Mouse (Mus musculus): ENCODE data around the gene Map4k5.

The Map4k5 gene

DNA sequence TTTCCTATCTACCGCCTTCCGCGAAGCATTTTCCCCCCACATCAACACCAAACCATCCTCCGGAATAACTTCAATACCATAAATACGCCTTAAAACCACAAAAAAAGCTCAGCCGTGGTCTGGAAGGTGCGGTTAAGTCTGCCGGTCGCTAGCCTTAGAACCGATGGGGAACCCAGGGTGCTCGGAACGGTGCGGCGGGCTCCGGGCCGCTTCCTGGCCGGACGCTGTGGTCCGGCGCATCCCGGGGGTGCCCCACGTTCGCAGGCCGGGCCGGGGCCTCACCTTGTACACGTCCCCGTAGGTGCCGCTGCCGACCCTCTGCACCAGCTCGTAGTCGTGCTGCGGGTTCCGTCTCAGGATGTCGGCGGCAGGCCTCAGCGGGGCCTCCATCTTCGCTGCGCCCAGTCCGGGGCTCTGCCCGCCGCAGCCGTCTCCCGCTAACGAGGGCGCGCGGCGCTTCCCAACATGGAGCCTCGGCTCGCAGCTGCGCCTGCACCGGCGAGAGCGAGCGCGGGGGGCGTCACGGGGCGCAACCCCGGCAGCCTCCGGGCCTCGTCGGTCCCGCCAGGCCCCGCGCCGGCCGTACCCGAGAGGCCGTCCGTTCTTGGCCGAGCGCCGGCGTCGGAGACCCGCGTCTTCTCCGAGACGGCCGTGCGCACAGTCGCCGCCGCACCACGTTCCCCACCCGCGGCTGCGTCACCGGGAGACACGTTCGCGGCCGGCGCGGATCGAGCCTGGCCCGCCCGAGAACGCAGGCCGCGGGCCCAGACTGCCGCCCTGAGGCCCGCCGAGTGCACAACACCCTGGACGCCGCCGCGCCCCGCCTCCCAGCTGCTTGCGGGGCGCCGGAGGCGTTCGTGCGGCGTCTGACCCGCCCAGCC lies at the start of gene Map4k5, which contains the start of gene Atl1:
Gene Map4k5 (minus strand): TSS at position 830 of the 881 bp plus-strand sequence.
Gene Atl1 (plus strand): TSS at position 244 of the 881 bp plus-strand sequence.
- peak; percentile 77 for DNase-seq (ENCODE audit: low read depth, low spot score)

DNA sequence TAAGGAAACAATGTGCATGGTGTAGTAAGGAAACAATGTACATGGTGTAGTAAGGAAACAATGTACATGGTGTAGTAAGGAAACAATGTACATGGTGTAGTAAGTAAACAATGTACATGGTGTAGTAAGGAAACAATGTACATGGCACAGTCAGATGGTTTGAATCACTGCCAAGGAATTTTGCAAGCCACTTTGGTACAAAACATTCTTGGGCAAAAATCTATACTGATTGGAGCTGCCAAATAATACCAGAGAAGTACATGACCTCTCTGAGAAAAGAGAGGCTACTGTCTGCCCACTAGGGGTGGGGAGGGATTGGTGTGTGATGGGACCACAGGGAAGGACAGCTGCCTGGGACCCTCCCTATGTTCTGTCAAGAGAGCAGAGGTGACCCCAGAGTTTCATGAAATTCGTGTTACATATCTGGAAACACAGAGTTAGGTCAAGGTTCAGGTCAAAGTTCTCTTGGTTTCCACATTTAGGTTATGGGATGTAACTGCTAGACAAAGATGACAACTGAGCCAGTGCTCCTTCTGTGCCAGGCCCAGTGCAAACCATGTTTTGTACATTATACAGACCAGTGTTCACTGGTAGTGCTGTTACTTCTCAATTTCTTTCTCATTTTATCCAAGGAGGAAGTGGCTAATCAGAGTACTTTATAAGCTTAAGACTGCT lies 48.8 kb upstream of the Map4k5 start:
- peak; percentile 34 for DNase-seq (ENCODE audit: low read depth, low spot score)

DNA sequence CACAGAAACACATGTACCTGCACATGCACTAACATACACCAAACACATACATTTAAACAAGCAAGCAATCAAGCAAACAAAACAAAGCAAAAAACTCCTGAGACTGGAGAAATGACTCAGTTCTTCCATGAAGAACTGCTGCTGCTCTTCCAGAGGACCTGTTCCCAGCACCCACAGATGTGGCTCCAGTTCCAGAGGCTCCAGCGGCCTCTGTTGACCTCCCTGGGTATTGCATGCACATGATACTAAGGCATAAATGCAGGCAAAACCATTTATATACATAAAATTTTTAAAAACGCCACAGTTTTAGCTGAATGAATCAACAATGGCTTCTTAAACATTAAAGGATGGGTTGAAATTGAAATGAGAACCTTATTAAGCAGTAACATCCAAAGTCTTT lies 46.3 kb upstream of the Map4k5 start:
- peak; percentile 38 for DNase-seq (ENCODE audit: low read depth, low spot score)

DNA sequence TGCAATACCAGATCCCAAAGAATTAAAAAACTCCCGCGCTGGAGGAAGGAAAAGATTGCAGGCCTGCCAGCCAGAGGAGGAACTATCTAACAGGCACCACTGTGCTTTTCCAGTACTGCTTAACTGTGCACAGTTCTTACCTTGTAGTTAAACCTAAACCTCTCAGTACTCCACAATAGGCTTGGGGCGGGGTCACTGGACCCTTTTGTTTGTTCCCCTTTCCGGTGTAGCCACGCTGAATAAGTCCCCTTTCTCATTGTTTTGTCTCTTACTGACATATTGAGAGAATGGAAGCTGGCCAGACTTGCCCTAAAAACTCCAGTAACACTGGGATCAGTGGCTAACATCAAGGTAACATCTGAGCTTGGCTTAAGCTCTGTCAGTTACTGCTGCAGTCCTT lies 44.7 kb upstream of the Map4k5 start:
- DNase-seq (ENCODE audit: low read depth, low spot score) = no peak

DNA sequence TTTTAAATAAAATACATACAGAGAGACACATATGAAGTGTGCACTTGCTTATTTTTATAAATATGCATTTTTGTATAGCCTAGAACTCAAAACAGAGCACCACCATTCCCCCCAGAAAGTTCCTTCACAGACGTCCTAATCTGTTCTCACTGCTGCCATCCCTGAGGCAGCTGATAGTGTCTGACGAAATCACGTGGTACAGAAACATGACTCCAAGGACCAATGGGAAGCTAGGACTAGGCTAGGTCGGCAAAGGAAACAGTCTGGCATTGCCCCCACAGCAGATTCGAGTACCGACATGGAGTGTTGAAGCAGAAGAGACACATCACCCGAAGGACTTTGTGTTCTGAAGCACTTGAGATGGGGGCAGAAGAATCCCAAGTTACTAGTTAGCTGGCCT lies 33.7 kb upstream of the Map4k5 start:
- DNase-seq (ENCODE audit: low read depth, low spot score) = no peak

DNA sequence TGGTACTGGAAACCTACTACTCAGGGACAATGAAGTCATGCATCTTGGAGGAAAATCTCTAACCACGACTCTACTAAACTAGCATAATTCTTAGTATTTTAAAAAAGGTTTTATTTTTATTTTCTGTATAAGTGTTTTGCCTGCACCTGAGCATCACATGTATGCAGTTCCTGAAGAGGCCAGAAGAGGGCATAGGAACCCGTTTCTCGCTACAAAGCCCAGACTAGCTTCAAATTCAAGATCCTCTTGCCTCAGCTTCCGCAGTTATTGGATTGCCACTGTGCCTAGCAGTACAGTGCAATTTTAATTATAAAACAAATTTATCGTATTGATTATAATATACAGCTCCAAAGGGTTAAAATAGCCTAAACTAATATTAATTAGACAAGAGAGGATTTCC lies 31.0 kb upstream of the Map4k5 start:
- DNase-seq (ENCODE audit: low read depth, low spot score) = peak; percentile 83

DNA sequence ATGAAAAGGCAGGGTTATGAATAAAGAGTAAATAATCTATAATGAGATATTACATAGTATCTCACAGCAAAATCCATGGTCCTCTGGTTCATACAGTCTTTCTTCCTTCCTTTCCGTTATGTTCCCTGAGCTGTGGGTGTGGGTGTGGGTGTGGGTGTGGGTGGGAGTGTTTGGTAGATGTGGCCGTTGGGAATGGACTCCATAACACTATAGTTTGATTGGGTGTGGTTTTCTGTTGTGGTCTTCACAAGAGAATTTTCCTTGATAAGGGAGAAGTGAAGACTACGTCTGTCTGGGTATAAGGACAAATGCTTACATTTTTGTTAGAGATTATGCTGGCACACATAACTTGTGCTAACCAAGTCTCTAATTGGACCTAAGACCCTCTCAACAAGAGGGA lies 30.6 kb upstream of the Map4k5 start:
- DNase-seq (ENCODE audit: low read depth, low spot score) = no peak

DNA sequence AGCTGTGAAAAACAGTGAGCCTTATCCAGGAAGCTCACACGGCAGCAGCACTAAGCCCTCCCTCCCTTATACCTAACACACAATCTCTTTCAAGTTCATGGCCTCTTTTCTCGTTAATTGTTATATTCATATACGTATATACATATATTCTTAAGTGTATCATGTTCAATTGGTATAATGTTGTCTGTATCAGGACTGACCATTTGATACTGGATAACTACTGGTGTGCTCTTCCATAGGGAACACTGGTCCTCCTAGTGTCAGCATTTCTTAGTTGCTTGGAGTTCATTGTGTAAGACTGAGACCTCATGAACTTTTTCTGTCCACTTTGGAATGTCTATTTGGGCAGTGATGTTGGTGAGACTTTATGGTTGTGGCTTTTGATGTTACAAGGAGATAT lies 30.1 kb upstream of the Map4k5 start:
- no peak for DNase-seq (ENCODE audit: low read depth, low spot score)

DNA sequence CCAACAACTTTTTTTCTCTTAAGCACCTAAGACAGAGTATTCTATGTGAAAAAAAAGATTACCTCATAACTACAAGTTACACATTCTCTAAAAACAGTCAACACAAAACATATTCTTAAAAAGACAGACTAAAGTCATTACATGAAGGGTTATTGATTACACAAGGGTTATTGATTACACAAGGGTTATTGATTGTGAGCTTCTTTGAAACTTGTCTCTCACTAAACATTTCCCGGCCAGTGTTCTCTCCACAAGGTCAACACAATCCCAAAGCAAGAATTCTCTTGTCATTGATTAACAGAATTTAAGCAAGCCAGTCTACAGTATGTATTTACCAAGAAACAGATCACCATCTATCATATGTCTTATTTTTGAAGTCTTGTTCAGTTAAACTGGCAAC lies 29.1 kb upstream of the Map4k5 start:
- no peak for DNase-seq (ENCODE audit: low read depth, low spot score)

DNA sequence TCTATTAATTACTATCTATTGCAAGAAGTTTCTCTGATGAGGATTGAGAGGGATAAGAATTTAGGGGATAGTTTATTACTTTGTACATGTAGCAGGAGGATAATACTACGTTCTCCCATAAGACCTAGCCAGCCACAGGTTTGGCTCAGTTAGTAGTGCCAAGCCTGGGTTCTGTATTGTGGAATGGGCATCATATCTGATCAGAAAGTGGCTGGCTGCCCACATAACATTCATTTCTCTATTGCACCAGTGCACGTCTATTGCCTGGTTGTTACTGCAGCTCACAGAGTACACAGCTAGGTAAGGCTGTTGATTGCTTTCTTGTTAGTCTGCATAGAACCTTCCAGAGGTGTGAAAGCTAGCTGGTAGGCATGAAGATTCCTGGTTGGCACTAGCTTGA lies 24.9 kb upstream of the Map4k5 start:
- no peak for DNase-seq (ENCODE audit: low read depth, low spot score)

DNA sequence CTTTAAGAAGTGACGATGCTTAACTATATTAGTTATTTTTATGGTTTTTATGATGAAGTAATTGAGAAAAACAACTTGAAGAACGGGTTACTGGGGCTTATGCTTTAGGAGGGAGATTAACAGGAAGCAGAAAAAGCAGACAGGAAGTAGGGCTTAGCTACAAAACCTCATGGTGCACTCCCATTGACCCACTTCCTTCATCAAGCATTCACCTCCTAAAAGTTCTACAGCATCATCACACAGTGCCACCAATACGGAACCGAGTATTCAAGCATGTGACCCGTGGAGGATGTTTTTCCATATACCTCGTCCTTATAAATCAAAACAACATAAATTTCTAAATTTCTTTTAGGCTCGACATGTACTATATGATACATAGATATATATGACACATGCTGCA lies 19.7 kb upstream of the Map4k5 start:
- DNase-seq (ENCODE audit: low read depth, low spot score) = no peak

DNA sequence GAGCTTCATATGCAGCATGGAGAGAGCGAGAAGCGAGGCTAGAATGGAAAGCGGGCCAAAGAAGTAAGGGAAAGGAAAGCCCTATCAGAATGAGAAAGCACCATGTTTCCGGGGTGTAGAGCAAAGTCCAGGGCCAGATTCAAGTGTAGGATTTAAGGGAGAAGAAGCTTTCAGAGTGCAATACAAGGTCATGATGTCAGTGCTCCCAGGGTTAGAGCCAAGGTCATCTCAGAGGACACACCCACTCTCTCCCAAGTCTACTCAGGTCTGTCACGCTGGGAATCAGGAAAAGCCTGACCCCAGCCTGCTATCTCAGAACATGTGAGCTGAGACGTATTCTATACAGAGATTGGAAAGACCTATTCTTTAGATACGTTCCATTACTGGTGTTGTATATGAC lies 18.9 kb upstream of the Map4k5 start:
- DNase-seq (ENCODE audit: low read depth, low spot score) = no peak

DNA sequence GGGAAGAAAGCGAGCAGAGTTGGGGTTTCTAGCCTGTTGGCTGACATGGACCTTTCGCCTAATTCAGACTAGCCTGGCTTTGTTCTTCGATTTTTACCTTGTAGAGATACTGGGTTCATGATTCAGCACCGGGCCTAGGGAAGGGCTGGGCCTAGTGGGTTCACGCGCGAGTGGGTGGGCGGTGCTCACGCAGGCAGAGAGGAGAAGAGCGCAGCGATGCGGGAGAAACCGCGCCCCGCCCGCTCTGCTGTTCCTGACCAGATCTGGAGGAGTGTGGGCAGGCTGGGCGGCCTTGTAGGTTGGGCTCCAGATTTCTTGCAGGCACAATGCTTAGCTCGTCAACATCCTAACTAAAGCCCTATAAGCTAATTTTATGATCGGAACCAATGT lies 15.5 kb upstream of the Map4k5 start:
- no peak for DNase-seq (ENCODE audit: low read depth, low spot score)

DNA sequence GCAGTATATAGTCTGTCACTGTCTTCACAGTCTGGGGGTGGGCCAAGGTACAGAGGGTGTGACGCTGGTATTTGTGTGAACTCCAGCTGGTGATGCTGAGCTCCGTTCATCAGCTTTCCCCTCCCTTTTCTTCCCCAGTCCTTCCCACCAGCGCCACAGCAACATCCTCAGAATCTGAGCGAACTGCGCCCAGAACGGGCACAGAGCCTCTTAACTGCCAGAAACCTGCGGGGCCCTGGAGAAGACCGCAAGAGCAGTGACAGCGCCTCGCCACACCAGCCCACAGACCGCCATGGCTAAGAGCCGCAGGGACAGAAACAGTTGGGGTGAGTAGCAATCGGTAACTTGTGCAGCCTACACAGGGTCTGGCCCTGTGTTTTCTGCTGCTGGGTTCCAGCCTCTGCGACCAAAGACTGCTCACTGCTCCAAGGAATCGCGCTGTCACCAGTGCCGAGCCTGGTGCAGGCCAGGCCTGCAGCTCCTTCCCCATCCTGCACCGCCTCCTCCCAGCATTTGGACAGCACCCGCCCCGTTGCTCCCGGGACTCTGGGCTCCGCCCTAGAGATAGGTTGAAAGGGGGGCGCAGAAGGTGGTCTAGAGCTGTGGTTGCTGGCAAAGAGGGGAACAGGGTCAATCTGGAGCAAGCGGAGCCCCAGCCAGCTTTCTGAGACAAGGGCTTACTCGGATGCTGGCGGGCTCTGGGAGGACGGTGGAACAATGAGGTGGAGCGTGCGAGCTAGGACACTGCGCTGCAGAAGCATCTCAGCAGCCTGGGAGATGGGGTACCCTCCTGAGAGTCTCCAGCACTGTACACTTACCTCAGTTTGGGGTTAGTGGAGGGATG lies 14.9 kb upstream of the Map4k5 start:
- DNase-seq (ENCODE audit: low read depth, low spot score) = no peak

DNA sequence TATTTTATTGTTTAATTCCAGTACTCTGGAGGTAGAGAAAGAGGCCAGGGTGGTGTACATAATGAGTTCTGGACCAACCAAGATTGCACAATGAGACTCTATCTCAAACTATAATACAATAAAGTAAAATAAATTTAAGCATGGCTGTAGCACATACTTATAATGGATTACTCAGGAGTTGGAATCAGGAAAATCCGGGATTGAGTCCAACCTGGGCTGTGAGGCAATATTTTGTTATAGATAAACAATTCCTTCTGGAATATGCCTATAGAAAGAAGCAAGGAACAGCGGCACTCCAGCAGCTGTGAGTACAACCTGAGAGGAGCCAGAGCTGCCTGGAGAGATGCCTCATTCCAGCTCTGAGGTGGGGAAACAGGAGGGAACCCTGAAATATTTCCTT lies 12.0 kb upstream of the Map4k5 start:
- no peak for DNase-seq (ENCODE audit: low read depth, low spot score)

DNA sequence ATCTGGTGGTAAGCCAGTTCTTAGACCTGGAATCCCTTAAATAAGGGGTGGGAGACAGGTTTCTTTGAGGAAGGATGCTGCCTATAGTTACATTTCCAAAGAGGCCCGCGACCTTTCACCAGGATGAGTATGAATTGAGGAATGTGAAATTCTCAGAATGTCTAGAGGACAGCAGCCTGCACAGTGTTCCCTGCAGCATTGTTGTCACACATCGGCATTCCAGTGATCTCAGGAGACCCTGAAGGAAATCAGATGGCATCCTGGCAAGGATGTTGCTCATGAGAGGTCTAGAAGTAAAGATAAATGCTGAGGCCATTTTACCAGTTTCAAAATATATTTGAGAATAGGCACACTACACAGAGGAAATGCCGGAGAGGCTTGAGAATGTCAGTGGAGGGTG lies 5.1 kb upstream of the Map4k5 start:
- DNase-seq (ENCODE audit: low read depth, low spot score) = peak; percentile 71

DNA sequence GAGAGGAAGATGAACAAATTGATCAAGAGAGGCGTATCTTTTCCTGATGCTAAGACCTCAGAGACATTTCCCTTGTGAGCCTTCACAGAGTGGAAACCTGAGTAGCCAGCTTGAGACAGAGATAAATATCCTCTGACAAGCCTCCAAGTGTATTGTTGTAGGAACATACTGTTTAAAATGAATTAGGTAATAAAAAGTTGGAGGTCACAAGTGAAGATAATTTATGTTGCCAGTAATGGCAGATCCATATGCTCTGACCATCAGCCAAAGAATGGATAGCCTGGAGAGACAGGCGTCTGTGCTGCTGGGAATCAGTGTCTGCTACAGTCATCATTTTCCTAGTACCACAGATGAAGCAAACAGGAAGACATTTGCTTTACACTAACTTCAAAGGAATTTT lies 2.0 kb upstream of the Map4k5 start:
- DNase-seq (ENCODE audit: low read depth, low spot score) = peak; percentile 28

DNA sequence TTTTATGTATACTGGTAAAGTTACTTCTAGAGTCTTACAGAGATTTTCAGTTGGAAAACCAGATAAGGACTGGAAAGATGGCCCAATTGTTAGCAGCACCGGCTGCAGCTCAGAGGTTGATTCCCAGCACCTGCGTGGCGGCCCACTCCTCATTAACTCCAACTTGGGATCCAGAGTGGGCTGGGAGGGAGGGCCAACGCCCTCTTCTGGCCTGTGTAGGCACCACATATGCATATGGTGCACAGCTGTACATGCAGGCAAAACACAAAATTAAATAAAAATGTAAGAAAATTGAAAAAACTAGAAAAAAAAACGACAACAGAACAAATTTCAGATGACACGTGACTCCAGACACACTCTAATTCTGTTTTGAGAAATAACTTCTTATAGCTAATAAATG lies 927 bp upstream of the Map4k5 start:
- DNase-seq (ENCODE audit: low read depth, low spot score) = no peak

DNA sequence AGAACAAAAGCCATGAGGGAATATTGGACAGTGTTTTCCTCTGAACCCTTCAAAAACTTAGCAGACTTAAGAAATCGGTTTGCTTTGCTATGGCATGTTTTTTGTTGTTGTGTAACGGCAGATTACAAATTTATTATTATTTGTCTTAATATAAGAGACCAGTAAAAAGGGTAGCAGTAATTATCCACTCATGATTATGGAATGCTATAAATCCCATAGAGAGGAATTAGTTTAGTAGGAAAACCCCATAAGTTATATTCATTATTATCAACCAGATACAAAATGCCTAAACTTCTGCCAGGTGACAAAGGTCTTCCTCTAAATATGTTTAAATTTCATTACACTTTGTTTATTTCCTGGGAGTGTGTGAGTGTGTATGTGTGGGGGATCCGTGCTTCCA lies 1.3 kb downstream of the Map4k5 start:
- DNase-seq (ENCODE audit: low read depth, low spot score) = peak; percentile 13

DNA sequence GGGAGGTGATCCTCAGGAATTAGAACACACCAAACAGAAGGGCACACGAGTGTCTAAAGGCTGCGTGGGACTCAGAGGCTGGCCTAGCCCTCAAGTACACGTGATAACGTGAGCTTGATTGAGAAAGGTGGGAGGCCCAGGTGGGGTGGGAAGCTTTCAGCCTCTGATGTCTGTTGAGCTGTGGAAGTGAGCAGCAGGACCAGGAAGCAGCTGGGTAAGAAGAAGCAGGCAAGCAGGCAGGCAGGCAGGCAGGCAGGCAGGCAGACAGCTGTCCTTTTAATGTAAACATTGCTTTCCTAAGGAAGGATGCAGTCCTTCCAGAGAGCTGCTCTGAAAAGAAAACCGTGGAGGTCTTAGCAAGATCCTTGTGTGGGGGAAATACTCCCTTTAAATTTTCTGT lies 2.5 kb downstream of the Map4k5 start:
- peak; percentile 20 for DNase-seq (ENCODE audit: low read depth, low spot score)

DNA sequence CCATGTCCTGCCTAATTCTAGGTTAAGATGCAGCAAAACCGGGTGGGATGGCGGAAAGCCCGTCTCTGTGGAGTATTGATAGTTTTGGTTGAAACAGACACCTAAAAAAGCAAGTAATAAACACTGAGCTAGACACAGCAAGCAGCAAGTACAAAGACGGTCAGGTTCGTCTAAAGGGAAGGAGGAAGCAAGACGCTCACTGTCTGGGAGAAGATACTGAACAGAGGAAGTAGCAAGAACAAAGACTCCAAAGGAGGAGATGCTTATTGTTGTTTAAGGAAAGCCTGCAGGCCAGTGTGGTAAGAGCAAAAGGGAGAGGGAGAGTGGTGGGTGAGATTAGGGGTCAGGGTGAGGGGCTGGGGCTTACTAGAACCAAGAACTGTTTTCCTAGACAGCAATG lies 2.9 kb downstream of the Map4k5 start:
- DNase-seq (ENCODE audit: low read depth, low spot score) = no peak

DNA sequence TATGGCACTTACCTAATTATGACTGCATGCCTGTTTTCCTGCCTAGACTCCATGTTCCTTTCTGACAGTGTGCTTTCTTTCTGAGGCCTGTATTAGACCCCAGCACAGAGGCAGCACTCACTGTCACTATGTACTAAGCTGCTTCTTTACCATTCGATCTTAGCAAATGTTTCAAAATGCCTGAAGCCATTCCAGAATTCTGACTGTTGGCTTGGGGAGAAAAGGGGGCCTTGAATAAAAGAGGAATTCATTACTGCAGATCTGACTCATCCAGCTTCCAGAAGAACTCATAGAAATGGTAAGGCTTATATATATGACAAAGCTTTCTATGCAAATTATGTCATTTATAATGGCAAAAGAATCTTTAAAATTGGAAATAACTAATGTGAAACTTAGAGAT lies 4.7 kb downstream of the Map4k5 start:
- peak; percentile 49 for DNase-seq (ENCODE audit: low read depth, low spot score)
